Mouse (Mus musculus) left cerebral cortex, postnatal 25 days (tissue): ENCODE results near the gene Slc35a1. TPM values are rescaled to one million over a fixed set of nuclear protein-coding genes. Genes with fewer than 3 reads are reported as not detected.
A peak's percentile ranks its signal among the peaks of the same experiment; 100 is the strongest.

Experiments used
- DNase-seq, 2 experiments: peaks; one replicate each; pipeline ENCODE4 v3.0.0; 2022; ENCODE audit warnings: low spot score in 2 of 2, mixed read lengths in 1 of 2
- intact Hi-C: fragments of 180-260 bp; cut with DNase I; formaldehyde crosslinking; loops from one replicate; pipeline ENCODE4 v1.15.1; 2025
- total RNA-seq, 2 experiments: library from RNA; stranded (reverse); gene quantifications; 2 replicates each; pipeline ENCODE4 v1.2.3; 2021

Slc35a1 gene
- total RNA-seq, 2 experiments from 2014 or later, result 19.6 to 22.6 TPM

DNA sequence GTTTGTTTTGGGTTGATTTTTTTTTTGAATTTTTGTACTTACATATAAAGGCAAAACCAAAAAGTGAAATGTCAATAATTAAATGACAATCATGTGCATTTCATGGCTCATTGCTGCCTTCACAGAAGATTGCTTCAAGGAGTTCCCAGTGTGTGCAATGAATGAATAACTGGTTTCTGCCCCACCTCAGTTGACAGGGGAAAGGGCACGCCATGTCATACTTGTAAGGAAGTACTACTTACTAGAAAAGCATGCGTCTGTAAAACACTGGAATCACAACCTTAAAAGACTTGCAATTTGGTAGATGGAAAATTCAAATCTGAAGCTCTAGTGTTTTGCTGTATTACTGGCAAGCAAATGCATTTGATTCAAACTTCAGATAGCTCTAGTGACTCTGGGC lies 28.2 kb downstream of the Slc35a1 start:
- intact Hi-C loops, result no loop called here
- no peak for DNase-seq

- DNase-seq, result no peak
- intact Hi-C loops, result no loop called here
Measured at GRCm38 (mm10) chr4:34656101-34656500, 31.1 kb downstream of the Slc35a1 start.

DNA sequence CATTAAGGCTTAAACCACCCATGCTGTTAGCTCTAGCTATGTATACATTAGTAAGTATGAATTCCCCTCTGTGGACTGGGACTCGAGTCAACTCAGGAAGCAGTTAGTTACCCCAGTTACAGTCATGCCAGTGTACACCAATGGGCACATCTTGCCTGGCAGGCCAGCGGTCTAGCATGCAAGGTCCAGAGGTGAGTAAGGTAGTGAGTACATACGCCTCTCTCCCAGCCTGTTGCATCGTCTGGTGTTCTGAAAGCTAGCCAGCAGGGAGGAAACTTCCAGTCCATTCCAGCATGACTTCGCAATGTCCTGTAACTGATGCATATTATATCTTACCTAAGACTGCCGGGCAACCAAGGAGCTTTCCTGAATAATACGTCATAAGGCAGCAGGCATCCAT lies 34.1 kb downstream of the Slc35a1 start:
- no peak for DNase-seq
- intact Hi-C loops, result no loop called here

DNA sequence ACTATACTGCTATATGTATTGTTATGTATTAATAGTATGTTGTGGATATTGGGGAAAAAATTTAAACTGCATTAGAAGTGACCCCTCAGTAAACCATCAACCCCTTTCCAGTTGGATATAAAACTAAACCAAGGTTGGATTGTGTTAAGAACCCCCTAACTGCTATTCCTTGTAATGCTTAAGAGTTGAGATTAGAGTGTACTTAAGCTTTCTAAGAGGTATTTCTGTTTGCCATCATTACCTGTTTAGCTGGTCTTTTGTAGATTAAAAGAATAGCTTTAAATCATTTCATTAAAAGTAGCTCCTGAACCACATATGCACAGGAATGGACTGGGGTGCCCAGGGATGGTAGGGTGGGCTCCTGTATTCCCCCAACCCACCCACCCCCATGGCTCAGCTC lies 42.5 kb downstream of the Slc35a1 start:
- intact Hi-C loops, result no loop called here
- no peak for DNase-seq

GRCm38 (mm10) chr4:34640731-34641130 lies 46.5 kb downstream of the Slc35a1 start:
- no peak for DNase-seq
- intact Hi-C loops, result no loop called here

DNA sequence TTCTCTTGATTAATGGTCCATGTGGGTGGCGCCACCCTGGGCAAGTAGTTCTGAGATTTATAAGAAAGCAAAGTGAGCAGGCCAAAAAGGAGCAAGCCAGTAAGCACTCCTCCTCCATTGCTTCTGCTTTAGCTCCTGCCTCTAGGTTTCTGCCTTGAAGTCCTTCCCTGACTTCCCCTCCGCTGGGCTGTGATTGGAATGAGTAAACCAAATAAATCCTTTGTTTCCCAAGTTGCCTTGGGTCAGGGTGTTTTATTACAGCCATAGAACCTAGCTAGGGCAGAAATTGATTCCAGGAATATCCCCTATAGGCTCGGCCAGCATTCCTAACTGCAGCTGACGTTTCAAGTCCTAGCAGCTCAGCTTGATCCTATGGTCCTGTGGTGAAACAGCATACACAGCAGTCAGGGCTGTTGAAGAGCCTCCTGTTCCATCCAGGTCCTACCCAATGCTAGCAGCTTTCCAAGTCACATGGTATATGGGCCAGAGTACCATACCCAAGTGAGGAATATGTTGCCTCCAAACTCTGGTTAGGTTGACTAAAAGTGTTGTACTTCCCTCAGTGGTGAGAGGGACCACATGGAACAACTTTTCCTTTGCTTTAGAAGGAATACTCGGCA lies 47.4 kb downstream of the Slc35a1 start:
- no peak for DNase-seq
- intact Hi-C loops, result no loop called here

GRCm38 (mm10) chr4:34637851-34638250 lies 49.4 kb downstream of the Slc35a1 start:
- no peak for DNase-seq
- intact Hi-C loops, result no loop called here

DNA sequence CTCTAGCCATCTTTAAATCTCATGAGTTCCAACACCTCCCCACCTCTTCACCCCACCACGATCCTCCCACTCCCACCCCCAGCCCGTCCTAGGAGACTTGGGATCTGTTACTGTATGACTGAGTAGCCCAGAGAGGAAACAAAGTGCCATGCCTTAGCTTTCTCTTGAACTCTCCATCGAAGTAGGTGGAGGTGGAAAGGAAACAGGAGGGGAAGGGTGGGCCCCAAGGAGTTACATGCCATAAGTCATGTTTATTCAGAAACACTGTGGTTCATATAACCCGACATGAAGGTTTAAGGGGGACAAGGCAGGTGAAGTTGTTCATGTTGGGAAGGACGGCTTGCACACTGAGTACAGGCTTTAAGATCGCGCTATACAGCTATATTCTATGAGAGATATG lies 49.9 kb downstream of the Slc35a1 start:
- intact Hi-C loops, result no loop called here
- no peak for DNase-seq

DNA sequence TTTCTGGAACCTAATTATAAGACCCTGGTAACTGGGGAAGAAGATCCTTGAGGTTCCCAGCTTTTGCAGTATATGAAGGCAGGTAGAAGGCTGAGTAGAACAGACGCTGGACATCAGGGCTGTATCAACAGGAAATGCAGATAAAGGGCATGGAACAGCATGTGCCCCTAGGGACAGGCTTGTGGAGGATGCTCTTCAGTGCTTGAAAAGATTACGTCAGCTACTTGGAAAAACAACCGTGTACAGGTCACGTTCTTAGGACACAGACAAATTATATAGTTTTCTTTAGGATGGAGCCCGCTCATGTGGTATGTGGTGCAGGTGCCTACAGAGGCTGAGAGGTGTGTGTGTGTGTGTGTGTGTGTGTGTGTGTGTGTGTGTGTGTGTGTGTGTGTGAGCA lies 51.2 kb downstream of the Slc35a1 start:
- DNase-seq, result no peak
- intact Hi-C loops, result no loop called here

GRCm38 (mm10) chr4:34634129-34634528 lies 53.1 kb downstream of the Slc35a1 start:
- intact Hi-C loops, result no loop called here
- DNase-seq, result no peak

- intact Hi-C loops, result no loop called here
- no peak for DNase-seq
Measured at GRCm38 (mm10) chr4:34629956-34630355, 57.3 kb downstream of the Slc35a1 start.

GRCm38 (mm10) chr4:34626401-34626800 lies 60.8 kb downstream of the Slc35a1 start:
- intact Hi-C loops, result no loop called here
- DNase-seq, result no peak

DNA sequence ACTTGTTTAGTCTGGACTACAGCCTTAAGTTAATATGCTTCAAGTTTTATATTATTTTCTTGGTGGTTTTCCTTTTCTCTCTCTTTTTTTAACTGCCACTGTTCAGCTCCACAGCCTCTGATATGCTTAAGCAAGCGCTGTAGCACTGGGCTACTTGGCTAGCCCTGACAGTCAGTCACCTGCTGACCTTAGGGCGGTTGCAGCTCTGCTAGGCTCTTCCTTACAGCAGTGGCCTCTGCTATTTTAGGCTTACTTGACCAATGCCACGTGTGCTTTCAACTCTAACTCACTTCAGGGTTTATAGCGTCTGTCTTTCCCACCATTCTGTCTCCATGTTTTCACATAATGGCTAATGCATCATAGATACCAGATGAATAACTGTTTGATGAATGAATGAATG lies 61.7 kb downstream of the Slc35a1 start:
- intact Hi-C loops, result no loop called here
- DNase-seq, result no peak

GRCm38 (mm10) chr4:34616146-34616545 lies 71.1 kb downstream of the Slc35a1 start:
- DNase-seq, result no peak
- intact Hi-C loops, result no loop called here

- intact Hi-C loops, result loop anchor here (1.0 to 2.0 kb wide), 2 partner anchors 65 to 72 kb away; partner anchors contain the start of genes Akirin2 and Slc35a1
- peak; percentile 27 to 33 for DNase-seq
Measured at GRCm38 (mm10) chr4:34615303-34615702, 71.9 kb downstream of the Slc35a1 start.

DNA sequence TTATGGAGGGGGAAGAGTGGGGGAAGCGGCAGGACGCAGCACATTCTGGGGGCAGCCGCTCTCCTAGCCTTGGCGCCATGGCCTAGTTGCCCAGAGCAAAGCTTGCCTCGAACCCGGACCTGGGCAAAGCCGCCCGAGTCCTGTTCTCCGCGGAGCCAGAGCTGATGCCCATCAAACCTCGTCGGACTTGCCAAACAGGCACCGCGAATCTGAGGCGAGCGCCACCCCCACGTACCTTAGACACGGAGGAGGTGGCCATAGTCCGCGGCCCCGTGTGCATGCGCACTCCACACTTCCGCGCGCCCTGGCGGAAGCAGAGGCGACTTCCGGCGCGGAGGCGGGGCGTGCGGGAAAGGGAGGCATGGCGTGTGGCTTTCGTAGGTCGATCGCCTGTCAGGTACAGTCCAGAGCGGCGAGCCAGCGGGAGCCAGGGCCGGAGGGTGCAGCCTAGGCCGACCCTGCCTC lies 72.6 kb downstream of the Slc35a1 start, which contains the start of the genes Orc3 and Rars2:
Gene Orc3 (minus strand): TSS at position 315 of the 465 bp plus-strand sequence.
Gene Rars2 (plus strand): TSS at position 328 of the 465 bp plus-strand sequence.
- intact Hi-C loops, result loop anchor here (1.0 to 2.0 kb wide), 2 partner anchors 64 to 73 kb away; partner anchors contain the start of genes Akirin2 and Slc35a1
- peak; percentile 93 to 95 for DNase-seq

DNA sequence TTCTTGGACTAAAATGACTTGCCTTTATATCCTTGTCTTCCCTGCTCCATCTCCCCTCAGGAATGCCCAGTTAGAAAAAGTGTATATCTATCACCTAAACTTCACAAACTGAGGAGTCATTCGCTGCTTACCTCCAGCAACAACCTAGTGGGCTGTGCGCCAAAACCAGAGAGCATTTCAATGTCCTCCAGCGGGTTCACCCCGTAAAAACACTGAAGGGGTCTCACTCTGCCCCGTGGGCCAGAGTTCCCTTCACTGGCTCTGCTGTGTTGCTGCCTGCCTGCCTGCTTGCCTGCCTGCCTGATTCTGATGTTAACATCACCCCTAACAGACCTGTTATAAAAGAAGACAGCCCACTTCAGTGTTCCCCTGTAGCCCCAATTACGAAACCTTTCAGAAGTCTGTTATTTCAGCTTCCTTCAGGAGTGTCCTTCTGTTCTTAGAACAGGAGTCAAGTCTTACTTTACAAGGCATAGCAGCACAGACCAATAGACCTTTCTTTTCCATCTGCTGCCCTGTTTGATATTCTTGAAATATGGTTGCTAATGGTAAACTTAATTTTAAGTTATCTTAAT lies 73.6 kb downstream of the Slc35a1 start:
- no peak for DNase-seq
- intact Hi-C loops, result loop anchor here (2.0 kb wide), 1 partner anchor 63 kb away; the partner anchor contains the start of gene Akirin2
